Mouse (Mus musculus): ENCODE results near the gene Kif4. TPM values are rescaled to one million over a fixed set of nuclear protein-coding genes. Genes with fewer than 3 reads are reported as not detected.

The Kif4 gene
- polyA plus RNA-seq, 1 experiment from 2014 or later = 4.8 TPM

Other genes starting within 250 kb of the Kif4 start
- not detected in 2 replicates for gene Otud6a, start 196.7 kb upstream of the Kif4 start, polyA plus RNA-seq (2014; fragmentation: Nextera tagmentation; extraction: Ambion mirVana)
- 0.39 TPM in 1 of 2 replicates, not detected in the other for gene Awat2, start 183.0 kb upstream of the Kif4 start, polyA plus RNA-seq (2014; fragmentation: Nextera tagmentation; extraction: Ambion mirVana)
- gene Igbp1, start 131.4 kb upstream of the Kif4 start, polyA plus RNA-seq (2014; fragmentation: Nextera tagmentation; extraction: Ambion mirVana) = 27.2 and 30.5 TPM in 2 replicates
- gene Dgat2l6, start 100.9 kb upstream of the Kif4 start, polyA plus RNA-seq (2014; fragmentation: Nextera tagmentation; extraction: Ambion mirVana) = not detected in 2 replicates
- gene Awat1, start 53.5 kb upstream of the Kif4 start, polyA plus RNA-seq (2014; fragmentation: Nextera tagmentation; extraction: Ambion mirVana) = not detected in 2 replicates
- not detected in 2 replicates for gene P2ry4, start 30.9 kb upstream of the Kif4 start, polyA plus RNA-seq (2014; fragmentation: Nextera tagmentation; extraction: Ambion mirVana)
- not detected in 2 replicates for gene Arr3, start 20.2 kb upstream of the Kif4 start, polyA plus RNA-seq (2014; fragmentation: Nextera tagmentation; extraction: Ambion mirVana)
- gene Pdzd11, start 831 bp downstream of the Kif4 start, polyA plus RNA-seq (2014; fragmentation: Nextera tagmentation; extraction: Ambion mirVana) = 90.9 and 102 TPM in 2 replicates
- gene Gdpd2, start 104.1 kb downstream of the Kif4 start, polyA plus RNA-seq (2014; fragmentation: Nextera tagmentation; extraction: Ambion mirVana) = 36.2 and 38.7 TPM in 2 replicates
- gene Dlg3, start 142.0 kb downstream of the Kif4 start, polyA plus RNA-seq (2014; fragmentation: Nextera tagmentation; extraction: Ambion mirVana) = 9.8 and 12.1 TPM in 2 replicates

Data from hindbrain, embryonic 14.5 days (tissue).